8 mouse cellular contexts compared by ENCODE assay signal in genomic region chr9:75037451-75038356, GRCm38 (mm10). TPM values are rescaled to one million over a fixed set of nuclear protein-coding genes. Genes with fewer than 3 reads are reported as not detected.
DNase-seq lines count a peak whose midpoint lies in the region; ATAC-seq and TF ChIP-seq lines count a peak whose summit lies in the region.

Gene Arpp19, plus strand, starts transcription at chr9:75037614.

- ATAC-seq in hematopoietic stem cell, adult 5-6 weeks (replicated peaks in 1 of 2; ENCODE audit: insufficient read depth in 1 of 2, low FRiP score in 2 of 2, low TSS enrichment in 1 of 2, low read depth in 1 of 2, poor library complexity in 2 of 2, severe bottlenecking in 2 of 2), result peak; percentile 89 to 99
- peak; percentile 98 for ATAC-seq in lung, embryonic 16.5 days (ENCODE audit: low read depth)

- peak within 1 kb of the TSS; percentile 55 for H3K27ac ChIP-seq in MEL (ENCODE audit: control insufficient read depth, low read depth, low read length)
- H3K27ac ChIP-seq in cerebellum, adult 2 months (ENCODE audit: insufficient read depth, low read length), result peak within 1 kb of the TSS; percentile 60
- peak within 1 kb of the TSS; percentile 61 for H3K27ac ChIP-seq in lung, embryonic 16.5 days (ENCODE audit: low read length)

- peaks cover 5 to 24% of the 10 kb centered on the region in 2 experiments for H3K36me3 ChIP-seq in MEL (ENCODE audit: control insufficient read depth in 1 of 2, insufficient read depth in 2 of 2, low read length in 2 of 2)
- no peaks in the 10 kb centered on the region; the same call in 1 of the 2 replicates for H3K36me3 ChIP-seq in lung, embryonic 16.5 days (ENCODE audit: control insufficient read depth, insufficient read depth, low read length)

- TF ChIP-seq POLR2A in MEL (IDR thresholded peaks at IDR 0.05; ENCODE audit: control insufficient read depth in 1 of 2, insufficient read depth in 1 of 2, low read depth in 1 of 2, low read length in 2 of 2, poor library complexity in 1 of 2), result peak; percentile 85 to 86; a peak in 3 of 4 replicates
- peak; percentile 79 for TF ChIP-seq POLR2A in cerebellum, adult 2 months (IDR thresholded peaks at IDR 0.05; ENCODE audit: borderline replicate concordance, insufficient read depth, low read length)

- under 1% methylated on average over 73 of the region's 73 CpGs for WGBS in cerebellum, adult 2 months
- WGBS in lung, embryonic 16.5 days, result under 1% methylated on average over 69 of the region's 73 CpGs

- no peaks in the 10 kb centered on the region for H3K9me3 ChIP-seq in MEL (replicated peaks; ENCODE audit: insufficient read depth, low read length)
- H3K9me3 ChIP-seq in lung, embryonic 16.5 days (ENCODE audit: control insufficient read depth, low read length), result no peaks in the 10 kb centered on the region

- no peak for TF ChIP-seq CTCF in MEL (IDR thresholded peaks at IDR 0.05 in 2 of 3, conservative IDR thresholded peaks at IDR 0.05 in 1 of 3; ENCODE audit: control insufficient read depth in 1 of 3, insufficient read depth in 1 of 3, low read depth in 2 of 3, low read length in 3 of 3, poor library complexity in 1 of 3, severe bottlenecking in 1 of 3)
- no peak for TF ChIP-seq CTCF in cerebellum, adult 2 months (IDR thresholded peaks at IDR 0.05; ENCODE audit: borderline replicate concordance, insufficient read depth, low read depth, low read length)

- H3K27me3 ChIP-seq in MEL (ENCODE audit: control insufficient read depth in 1 of 2, insufficient read depth in 2 of 2, low read length in 2 of 2), result no peaks in the 10 kb centered on the region
- H3K27me3 ChIP-seq in cerebellum, adult 2 months (ENCODE audit: control insufficient read depth, insufficient read depth, low read length), result no peaks in the 10 kb centered on the region
- no peaks in the 10 kb centered on the region for H3K27me3 ChIP-seq in lung, embryonic 16.5 days (ENCODE audit: control insufficient read depth, insufficient read depth, low read depth, low read length)

- no peak for TF ChIP-seq EP300 in MEL (IDR thresholded peaks at IDR 0.05; ENCODE audit: low read depth in 1 of 2, low read length in 2 of 2)

- TF ChIP-seq RAD21 in MEL (IDR thresholded peaks at IDR 0.05; ENCODE audit: low read depth, low read length), result no peak

- peak within 1 kb of the TSS; percentile 68 for H3K4me2 ChIP-seq in lung, embryonic 16.5 days (ENCODE audit: low read depth, low read length)

- peak; percentile 94 for DNase-seq in MEL (ENCODE audit: low read depth, low spot score)
- DNase-seq in cerebellum, adult 2 months, result peak; percentile 86 to 90
- peak; percentile 83 for DNase-seq in forelimb bud, embryonic 11.5 days (ENCODE audit: low read depth, low spot score)
- peak; percentile 47 for DNase-seq in layer of hippocampus, adult 9-10 months (ENCODE audit: low spot score)
- DNase-seq in ovary, postnatal 10 days (ENCODE audit: low spot score), result peak; percentile 38
- DNase-seq in thymus, postnatal 10 days (ENCODE audit: low spot score in 2 of 2), result peak; percentile 77 to 79

- H3K4me3 ChIP-seq in MEL (ENCODE audit: control insufficient read depth in 1 of 2, insufficient read depth in 1 of 2, low read depth in 2 of 2, low read length in 2 of 2), result peak within 1 kb of the TSS; percentile 85 to 93
- H3K4me3 ChIP-seq in cerebellum, adult 2 months (replicated peaks; ENCODE audit: insufficient read depth, low read depth, low read length), result peak within 1 kb of the TSS; percentile 97
- H3K4me3 ChIP-seq in lung, embryonic 16.5 days (ENCODE audit: low read length), result peak within 1 kb of the TSS; percentile 99

- peaks cover 5 to 10% of the 10 kb centered on the region in 2 experiments; a peak in 3 of 4 replicates for H3K4me1 ChIP-seq in MEL (ENCODE audit: control insufficient read depth in 1 of 2, insufficient read depth in 2 of 2, low read length in 2 of 2)
- H3K4me1 ChIP-seq in cerebellum, adult 2 months (ENCODE audit: control insufficient read depth, insufficient read depth, low read length), result no peaks in the 10 kb centered on the region
- H3K4me1 ChIP-seq in lung, embryonic 16.5 days (replicated peaks; ENCODE audit: control insufficient read depth, insufficient read depth, low read length), result peaks cover 12% of the 10 kb centered on the region; the same call in 1 of the 2 replicates

- peaks cover 37% of the 10 kb centered on the region for H3K79me2 ChIP-seq in MEL (ENCODE audit: control insufficient read depth, insufficient read depth, low read length, poor library complexity)

- peak within 1 kb of the TSS; percentile 85 for H3K9ac ChIP-seq in MEL (ENCODE audit: control insufficient read depth, low read depth, low read length, poor library complexity, severe bottlenecking)
- peak within 1 kb of the TSS; percentile 96 for H3K9ac ChIP-seq in lung, embryonic 16.5 days (ENCODE audit: low read length)

TF ChIP-seq in MEL, 35 proteins besides CTCF, POLR2A, EP300 and RAD21:
- no peak for TF ChIP-seq MAFK (IDR thresholded peaks at IDR 0.05; ENCODE audit: borderline replicate concordance, low read depth, low read length)
- TF ChIP-seq MEF2A (IDR thresholded peaks at IDR 0.05; ENCODE audit: extremely low read depth, insufficient replicate concordance, low read depth, low read length, poor library complexity, severe bottlenecking), result no peak
- TF ChIP-seq KAT2A (conservative IDR thresholded peaks at IDR 0.05; ENCODE audit: low read depth, low read length), result peak; percentile 82
- peak; percentile 66 for TF ChIP-seq SIN3A (IDR thresholded peaks at IDR 0.05; ENCODE audit: low read length)
- TF ChIP-seq MXI1 (IDR thresholded peaks at IDR 0.05; ENCODE audit: low read depth, low read length), result no peak; the same call in 1 of the 2 replicates
- no peak for TF ChIP-seq CHD2 (IDR thresholded peaks at IDR 0.05; ENCODE audit: low read length)
- no peak for TF ChIP-seq CHD1 (IDR thresholded peaks at IDR 0.05; ENCODE audit: low read depth, low read length)
- TF ChIP-seq MAZ (IDR thresholded peaks at IDR 0.05; ENCODE audit: low read depth, low read length), result peak; percentile 21; the same call in 1 of the 2 replicates
- peak; percentile 92 for TF ChIP-seq ELF1 (IDR thresholded peaks at IDR 0.05; ENCODE audit: low read depth, low read length)
- TF ChIP-seq BHLHE40 (IDR thresholded peaks at IDR 0.05; ENCODE audit: borderline replicate concordance, low read depth, low read length), result no peak
- no peak for TF ChIP-seq ZC3H11A (IDR thresholded peaks at IDR 0.05; ENCODE audit: low read depth, low read length)
- TF ChIP-seq HCFC1 (IDR thresholded peaks at IDR 0.05; ENCODE audit: low read depth, low read length), result peak; percentile 93
- peak; percentile 34; the same call in 1 of the 2 replicates for TF ChIP-seq USF1 (IDR thresholded peaks at IDR 0.05; ENCODE audit: low read depth, low read length)
- no peak for TF ChIP-seq JUND (IDR thresholded peaks at IDR 0.05; ENCODE audit: low read depth, low read length)
- no peak for TF ChIP-seq ETS1 (IDR thresholded peaks at IDR 0.05; ENCODE audit: low read depth, low read length)
- no peak for TF ChIP-seq RCOR1 (IDR thresholded peaks at IDR 0.05; ENCODE audit: low read depth, low read length)
- TF ChIP-seq POLR2AphosphoS5 (IDR thresholded peaks at IDR 0.05; ENCODE audit: borderline replicate concordance, low read depth, low read length), result no peak
- TF ChIP-seq GABPA (IDR thresholded peaks at IDR 0.05; ENCODE audit: low read depth, low read length), result no peak
- TF ChIP-seq TAL1 (IDR thresholded peaks at IDR 0.05; ENCODE audit: low read length), result no peak
- peak; percentile 47; the same call in 1 of the 2 replicates for TF ChIP-seq ZMIZ1 (IDR thresholded peaks at IDR 0.05; ENCODE audit: low read depth, low read length)
- TF ChIP-seq NELFE (IDR thresholded peaks at IDR 0.05; ENCODE audit: low read depth, low read length), result peak; percentile 85
- TF ChIP-seq NRF1 (IDR thresholded peaks at IDR 0.05; ENCODE audit: insufficient read depth, low read depth, low read length, poor library complexity, severe bottlenecking), result peak; percentile 46; the same call in 1 of the 2 replicates
- no peak for TF ChIP-seq USF2 (IDR thresholded peaks at IDR 0.05; ENCODE audit: borderline replicate concordance in 1 of 2, insufficient read depth in 1 of 2, low read depth in 1 of 2, low read length in 2 of 2)
- TF ChIP-seq GATA1 (IDR thresholded peaks at IDR 0.05; ENCODE audit: low read depth, low read length), result no peak
- TF ChIP-seq UBTF (IDR thresholded peaks at IDR 0.05; ENCODE audit: borderline replicate concordance, insufficient read depth, low read depth, low read length), result no peak
- TF ChIP-seq SMC3 (IDR thresholded peaks at IDR 0.05; ENCODE audit: low read depth, low read length), result no peak
- TF ChIP-seq TBP (IDR thresholded peaks at IDR 0.05; ENCODE audit: low read depth, low read length), result peak; percentile 45; the same call in 1 of the 2 replicates
- TF ChIP-seq MYB (IDR thresholded peaks at IDR 0.05; ENCODE audit: low read depth, low read length), result no peak
- TF ChIP-seq ZKSCAN1 (IDR thresholded peaks at IDR 0.05; ENCODE audit: low read depth, low read length), result no peak
- TF ChIP-seq TCF12 (IDR thresholded peaks at IDR 0.05; ENCODE audit: low read depth, low read length), result peak; percentile 53
- TF ChIP-seq POLR2AphosphoS2 (IDR thresholded peaks at IDR 0.05; ENCODE audit: low read length), result peak; percentile 67; the same call in 1 of the 2 replicates
- 0 out of 2 replicates have a peak, but pooled peaks have one; percentile 52 for TF ChIP-seq E2F4 (IDR thresholded peaks at IDR 0.05; ENCODE audit: borderline replicate concordance, low read depth, low read length)
- TF ChIP-seq MAX (IDR thresholded peaks at IDR 0.05; ENCODE audit: low read length), result peak; percentile 39; the same call in 1 of the 2 replicates
- no peak for TF ChIP-seq MYC (IDR thresholded peaks at IDR 0.05; ENCODE audit: low read depth, low read length)
- no peak for TF ChIP-seq ZNF384 (IDR thresholded peaks at IDR 0.05; ENCODE audit: low read depth, low read length)

RNA-seq across cellular contexts. Expression of gene Arpp19, which starts in this region (rescaled TPM):
- total RNA-seq in MEL (2012; rRNA removed), result 220 and 237 TPM in 2 replicates
- polyA plus RNA-seq in MEL (2012; ENCODE audit: insufficient read depth in 1 of 2, insufficient read length in 2 of 2, low read depth in 1 of 2, low replicate concordance in 2 of 2, missing spikeins in 1 of 2), result 100 to 1,000 TPM in 1 of 2 experiments, not detected in 1; 230 TPM
- polyA plus RNA-seq in cerebellum, adult 2 months (2012; rRNA removed), result 67.2 and 74.5 TPM in 2 replicates
- 98.1 and 107 TPM in 2 replicates for total RNA-seq in hematopoietic stem cell, adult 5-6 weeks (2017)
- 257 and 306 TPM in 2 replicates for polyA plus RNA-seq in lung, embryonic 16.5 days (2015; fragmentation: Nextera tagmentation; extraction: Ambion mirVana)

Comparison
In these comparisons a context has a peak if more than half of its experiments do, and no peak if none do; other contexts are left out.
1. Peak in every context shown above with its lines: DNase-seq, ATAC-seq, H3K4me3 ChIP-seq and H3K27ac ChIP-seq.
2. DNase-seq: peak in every context shown above with its lines; median percentile 94 in MEL; 88 in cerebellum, adult 2 months; 83 in forelimb bud, embryonic 11.5 days; 78 in thymus, postnatal 10 days; 47 in layer of hippocampus, adult 9-10 months; 38 in ovary, postnatal 10 days.